Mouse (Mus musculus) testis, adult 2 months (tissue): ENCODE results near the gene Tbc1d16.

Experiments used
- CTCF ChIP-seq: fragments of 200-500 bp; IDR thresholded peaks from 2 replicates; pipeline ENCODE4 v1.5.1; 2012; ENCODE audit warnings: low read depth, mild to moderate bottlenecking, inconsistent platforms, low read length, moderate library complexity; ENCODE audit not compliant: control insufficient read depth, insufficient read depth, insufficient replicate concordance
- POLR2A ChIP-seq: fragments of 200-500 bp; IDR thresholded peaks from 2 replicates; pipeline ENCODE4 v1.6.1; 2012; ENCODE audit warnings: low read depth, mild to moderate bottlenecking, inconsistent platforms, low read length, moderate library complexity; ENCODE audit not compliant: control insufficient read depth

GRCm38 (mm10) chr11:119128668-119129280 lies 99.5 kb downstream of the Tbc1d16 start:
- TF ChIP-seq CTCF: no peak
- no peak for TF ChIP-seq POLR2A
